Mouse (Mus musculus): Measurements from ENCODE around the gene Dpp6. TPM values are rescaled to one million over a fixed set of nuclear protein-coding genes. Genes with fewer than 3 reads are reported as not detected.

Dpp6 gene
- polyA plus RNA-seq, 1 experiment from 2014 or later, result 0.06 TPM

GRCm38 (mm10) chr5:26934911-26935310, 117.9 kb downstream of the Dpp6 start:
- DNase-seq (no peak), ATAC-seq (no peak)
- Histone ChIP-seq H3K27me3 (ENCODE audit: insufficient read depth, low read length) (no peaks in the 10 kb centered on the region), H3K9me3 (ENCODE audit: low read length) (no peaks in the 10 kb centered on the region), H3K27ac (ENCODE audit: low read depth) (no peak overlapping the region), H3K9ac (replicated peaks) (no peak overlapping the region), H3K4me2 (ENCODE audit: low read depth, low read length) (no peak overlapping the region), H3K4me3 (ENCODE audit: low read depth, low read length) (no peak overlapping the region), H3K36me3 (replicated peaks; ENCODE audit: insufficient read depth, low read length) (no peaks in the 10 kb centered on the region), H3K4me1 (ENCODE audit: insufficient read depth) (no peaks in the 10 kb centered on the region)
- no peak for TF ChIP-seq CTCF (IDR thresholded peaks at IDR 0.05; ENCODE audit: low read depth)
- 70% methylated on average over 6 of the region's 6 CpGs for WGBS (ENCODE audit: insufficient replicate concordance)

- Histone ChIP-seq H3K4me2 (ENCODE audit: low read depth, low read length) (no peak overlapping the region), H3K27me3 (ENCODE audit: insufficient read depth, low read length) (no peaks in the 10 kb centered on the region), H3K4me1 (ENCODE audit: insufficient read depth) (no peaks in the 10 kb centered on the region), H3K4me3 (ENCODE audit: low read depth, low read length) (no peak overlapping the region), H3K9me3 (ENCODE audit: low read length) (no peaks in the 10 kb centered on the region), H3K36me3 (replicated peaks; ENCODE audit: insufficient read depth, low read length) (no peaks in the 10 kb centered on the region), H3K27ac (ENCODE audit: low read depth) (no peak overlapping the region), H3K9ac (replicated peaks) (no peak overlapping the region)
- WGBS (ENCODE audit: insufficient replicate concordance), result 72% methylated on average over 5 of the region's 5 CpGs
- TF ChIP-seq CTCF (IDR thresholded peaks at IDR 0.05; ENCODE audit: low read depth) (no peak), EP300 (IDR thresholded peaks at IDR 0.05; ENCODE audit: low read depth) (no peak)
- DNase-seq (no peak), ATAC-seq (no peak)
These were observed 124.5 kb downstream of the Dpp6 start for GRCm38 (mm10) chr5:26941471-26941870.

- no peak for ATAC-seq
- WGBS (ENCODE audit: insufficient replicate concordance), result 54% methylated on average over 4 of the region's 4 CpGs
- H3K36me3 ChIP-seq (replicated peaks; ENCODE audit: insufficient read depth, low read length), result no peaks in the 10 kb centered on the region
- no peak for TF ChIP-seq EP300 (IDR thresholded peaks at IDR 0.05; ENCODE audit: low read depth)
- TF ChIP-seq CTCF (IDR thresholded peaks at IDR 0.05; ENCODE audit: low read depth), result no peak
- no peak overlapping the region for H3K4me3 ChIP-seq (ENCODE audit: low read depth, low read length)
- no peaks in the 10 kb centered on the region for H3K4me1 ChIP-seq (ENCODE audit: insufficient read depth)
- H3K27ac ChIP-seq (ENCODE audit: low read depth), result no peak overlapping the region
- no peak overlapping the region for H3K9ac ChIP-seq (replicated peaks)
- DNase-seq, result no peak
- no peaks in the 10 kb centered on the region for H3K9me3 ChIP-seq (ENCODE audit: low read length)
- no peaks in the 10 kb centered on the region for H3K27me3 ChIP-seq (ENCODE audit: insufficient read depth, low read length)
- no peak overlapping the region for H3K4me2 ChIP-seq (ENCODE audit: low read depth, low read length)
These were observed 128.3 kb downstream of the Dpp6 start for GRCm38 (mm10) chr5:26945169-26945920.

- H3K27ac ChIP-seq (ENCODE audit: low read depth), result no peak overlapping the region
- H3K9ac ChIP-seq (replicated peaks), result no peak overlapping the region
- no peak overlapping the region for H3K4me2 ChIP-seq (ENCODE audit: low read depth, low read length)
- ATAC-seq (no peak), DNase-seq (no peak)
- no peaks in the 10 kb centered on the region for H3K4me1 ChIP-seq (ENCODE audit: insufficient read depth)
- no peak overlapping the region for H3K4me3 ChIP-seq (ENCODE audit: low read depth, low read length)
- no peaks in the 10 kb centered on the region for H3K36me3 ChIP-seq (replicated peaks; ENCODE audit: insufficient read depth, low read length)
- H3K27me3 ChIP-seq (ENCODE audit: insufficient read depth, low read length), result no peaks in the 10 kb centered on the region
- TF ChIP-seq EP300 (IDR thresholded peaks at IDR 0.05; ENCODE audit: low read depth) (no peak), CTCF (IDR thresholded peaks at IDR 0.05; ENCODE audit: low read depth) (no peak)
- WGBS (ENCODE audit: insufficient replicate concordance), result 65% methylated on average over 6 of the region's 6 CpGs
- H3K9me3 ChIP-seq (ENCODE audit: low read length), result no peaks in the 10 kb centered on the region
These were observed 153.1 kb downstream of the Dpp6 start for GRCm38 (mm10) chr5:26969941-26970590.

- no peak overlapping the region for H3K9ac ChIP-seq (replicated peaks)
- H3K36me3 ChIP-seq (replicated peaks; ENCODE audit: insufficient read depth, low read length), result no peaks in the 10 kb centered on the region
- 51% methylated on average over 4 of the region's 4 CpGs for WGBS (ENCODE audit: insufficient replicate concordance)
- no peaks in the 10 kb centered on the region for H3K9me3 ChIP-seq (ENCODE audit: low read length)
- TF ChIP-seq EP300 (IDR thresholded peaks at IDR 0.05; ENCODE audit: low read depth) (no peak), CTCF (IDR thresholded peaks at IDR 0.05; ENCODE audit: low read depth) (no peak)
- no peak overlapping the region for H3K4me2 ChIP-seq (ENCODE audit: low read depth, low read length)
- no peak overlapping the region for H3K27ac ChIP-seq (ENCODE audit: low read depth)
- DNase-seq (no peak), ATAC-seq (no peak)
- H3K4me1 ChIP-seq (ENCODE audit: insufficient read depth), result no peaks in the 10 kb centered on the region
- no peak overlapping the region for H3K4me3 ChIP-seq (ENCODE audit: low read depth, low read length)
- no peaks in the 10 kb centered on the region for H3K27me3 ChIP-seq (ENCODE audit: insufficient read depth, low read length)
These were observed 156.2 kb downstream of the Dpp6 start for GRCm38 (mm10) chr5:26973166-26973565.

GRCm38 (mm10) chr5:26979348-26979747, 162.3 kb downstream of the Dpp6 start:
- H3K27ac ChIP-seq (ENCODE audit: low read depth), result no peak overlapping the region
- no peaks in the 10 kb centered on the region for H3K9me3 ChIP-seq (ENCODE audit: low read length)
- WGBS (ENCODE audit: insufficient replicate concordance), result 52% methylated on average over 1 of the region's 1 CpGs
- no peak for ATAC-seq
- H3K9ac ChIP-seq (replicated peaks), result no peak overlapping the region
- no peak for DNase-seq
- H3K4me3 ChIP-seq (ENCODE audit: low read depth, low read length), result no peak overlapping the region
- H3K4me2 ChIP-seq (ENCODE audit: low read depth, low read length), result no peak overlapping the region
- H3K36me3 ChIP-seq (replicated peaks; ENCODE audit: insufficient read depth, low read length), result no peaks in the 10 kb centered on the region
- no peak for TF ChIP-seq EP300 (IDR thresholded peaks at IDR 0.05; ENCODE audit: low read depth)
- TF ChIP-seq CTCF (IDR thresholded peaks at IDR 0.05; ENCODE audit: low read depth), result no peak
- H3K27me3 ChIP-seq (ENCODE audit: insufficient read depth, low read length), result no peaks in the 10 kb centered on the region
- H3K4me1 ChIP-seq (ENCODE audit: insufficient read depth), result no peaks in the 10 kb centered on the region

Measured in liver, postnatal 0 days (tissue).